Comparison of ENCODE assay signal across 12 mouse cellular contexts in genomic region chr11:74842656-74843434, GRCm38 (mm10). TPM values are rescaled to one million over a fixed set of nuclear protein-coding genes. Genes with fewer than 3 reads are reported as not detected.
A peak's percentile ranks its signal among the peaks of the same experiment; 100 is the strongest.
DNase-seq lines count a peak whose midpoint lies in the region; ATAC-seq and TF ChIP-seq lines count a peak whose summit lies in the region.
"Had no signal": no experiment of that assay in that cellular context is flagged by ENCODE, and none has a peak within 500 bp of the region (broad histone marks: within the 10 kb centered on the region; RNA-seq: fewer than 3 reads in every experiment).

No protein-coding gene starts in this region.

- 90% methylated on average over 22 of the region's 22 CpGs for WGBS in forebrain, embryonic 11.5 days
- 88% methylated on average over 22 of the region's 22 CpGs for WGBS in forebrain, embryonic 16.5 days
- WGBS in heart, postnatal 0 days = 88% methylated on average over 22 of the region's 22 CpGs

- H3K4me2 ChIP-seq in forebrain, embryonic 11.5 days (ENCODE audit: low read depth, low read length, severe bottlenecking) = no peak overlapping the region
- no peak overlapping the region for H3K4me2 ChIP-seq in forebrain, embryonic 16.5 days (ENCODE audit: low read length)
- H3K4me2 ChIP-seq in heart, postnatal 0 days (ENCODE audit: low read depth, low read length) = no peak overlapping the region
- H3K4me2 ChIP-seq: kidney, embryonic 15.5 days; liver, embryonic 15.5 days; midbrain, embryonic 12.5 days had no signal

- no peak overlapping the region for H3K27ac ChIP-seq in forebrain, embryonic 11.5 days (ENCODE audit: low read depth, low read length)
- H3K27ac ChIP-seq in forebrain, embryonic 16.5 days (ENCODE audit: low read length) = no peak overlapping the region
- H3K27ac ChIP-seq in layer of hippocampus, adult 2 months = peak overlapping the region; percentile 83
- peak overlapping the region; percentile 35 for H3K27ac ChIP-seq in heart, postnatal 0 days (ENCODE audit: low read depth)
- H3K27ac ChIP-seq: kidney, embryonic 15.5 days; liver, embryonic 15.5 days; midbrain, embryonic 12.5 days had no signal

- no peaks in the 10 kb centered on the region for H3K9me3 ChIP-seq in forebrain, embryonic 11.5 days (ENCODE audit: control insufficient read depth, low read length)
- no peaks in the 10 kb centered on the region; the same call in 1 of the 2 replicates for H3K9me3 ChIP-seq in forebrain, embryonic 16.5 days (ENCODE audit: control insufficient read depth, low read length)
- H3K9me3 ChIP-seq in heart, postnatal 0 days (replicated peaks; ENCODE audit: control insufficient read depth, low read length) = peaks cover 3% of the 10 kb centered on the region; the same call in 1 of the 2 replicates
- H3K9me3 ChIP-seq: liver, embryonic 15.5 days had no signal

- H3K36me3 ChIP-seq in forebrain, embryonic 11.5 days (ENCODE audit: control insufficient read depth, insufficient read depth, low read length) = no peaks in the 10 kb centered on the region; the same call in 1 of the 2 replicates
- peaks cover 8% of the 10 kb centered on the region; the same call in 1 of the 2 replicates for H3K36me3 ChIP-seq in forebrain, embryonic 16.5 days (ENCODE audit: control insufficient read depth, insufficient read depth)
- H3K36me3 ChIP-seq in heart, postnatal 0 days (replicated peaks; ENCODE audit: control insufficient read depth, insufficient read depth, low read length) = peaks cover 18% of the 10 kb centered on the region

- no peak for TF ChIP-seq EP300 in heart, postnatal 0 days (IDR thresholded peaks at IDR 0.05; ENCODE audit: low read depth)

- no peaks in the 10 kb centered on the region for H3K27me3 ChIP-seq in forebrain, embryonic 11.5 days (ENCODE audit: control insufficient read depth, insufficient read depth, low read length)
- no peaks in the 10 kb centered on the region for H3K27me3 ChIP-seq in forebrain, embryonic 16.5 days (replicated peaks; ENCODE audit: control insufficient read depth, insufficient read depth, low read length)
- H3K27me3 ChIP-seq in heart, postnatal 0 days (ENCODE audit: control insufficient read depth, insufficient read depth, low read length) = no peaks in the 10 kb centered on the region
- H3K27me3 ChIP-seq: kidney, embryonic 15.5 days; liver, embryonic 15.5 days; midbrain, embryonic 12.5 days had no signal

- no peak overlapping the region for H3K9ac ChIP-seq in forebrain, embryonic 11.5 days (ENCODE audit: low read length)
- H3K9ac ChIP-seq in forebrain, embryonic 16.5 days (replicated peaks; ENCODE audit: low read depth, low read length) = no peak overlapping the region
- no peak overlapping the region for H3K9ac ChIP-seq in heart, postnatal 0 days (replicated peaks; ENCODE audit: low read depth, low read length)
- H3K9ac ChIP-seq: kidney, embryonic 15.5 days; liver, embryonic 15.5 days; midbrain, embryonic 12.5 days had no signal

- no peak for ATAC-seq in forebrain, embryonic 11.5 days (replicated peaks; ENCODE audit: low FRiP score)
- no peak for ATAC-seq in forebrain, embryonic 16.5 days
- no peak for ATAC-seq in heart, postnatal 0 days (ENCODE audit: insufficient read depth, low read depth)

- DNase-seq in forebrain, embryonic 11.5 days (ENCODE audit: low spot score) = peak; percentile 49
- no peak for DNase-seq in layer of hippocampus, adult 2 months (ENCODE audit: low spot score in 2 of 2)
- DNase-seq in layer of hippocampus, postnatal 36 days = no peak
- peak; percentile 24 to 43 for DNase-seq in cerebellum, adult 18-20 months
- DNase-seq in heart, postnatal 0 days (ENCODE audit: low spot score) = no peak
- DNase-seq in embryo, embryonic 11 days = no peak
- DNase-seq in c-Kit-positive CD71-positive TER-119-positive erythroid progenitor cells, embryonic 14.5 days (ENCODE audit: low spot score) = no peak
- DNase-seq: gastrocnemius, postnatal 10 days had no signal

- no peak overlapping the region for H3K4me3 ChIP-seq in forebrain, embryonic 11.5 days (ENCODE audit: low read depth, low read length)
- H3K4me3 ChIP-seq in forebrain, embryonic 16.5 days (replicated peaks; ENCODE audit: low read length) = no peak overlapping the region
- H3K4me3 ChIP-seq in layer of hippocampus, adult 2 months = no peak overlapping the region
- H3K4me3 ChIP-seq in heart, postnatal 0 days (ENCODE audit: low read depth, low read length) = no peak overlapping the region
- H3K4me3 ChIP-seq: kidney, embryonic 15.5 days; liver, embryonic 15.5 days; midbrain, embryonic 12.5 days had no signal

- no peak for TF ChIP-seq CTCF in layer of hippocampus, adult 2 months (conservative IDR thresholded peaks at IDR 0.05)
- TF ChIP-seq CTCF in heart, postnatal 0 days (IDR thresholded peaks at IDR 0.05; ENCODE audit: low read depth) = no peak

- no peaks in the 10 kb centered on the region; the same call in 1 of the 2 replicates for H3K4me1 ChIP-seq in forebrain, embryonic 11.5 days (replicated peaks; ENCODE audit: control insufficient read depth, insufficient read depth, low read length)
- peaks cover 11% of the 10 kb centered on the region for H3K4me1 ChIP-seq in forebrain, embryonic 16.5 days (replicated peaks; ENCODE audit: control insufficient read depth, insufficient read depth, low read length)
- H3K4me1 ChIP-seq in heart, postnatal 0 days (ENCODE audit: control insufficient read depth, insufficient read depth) = peaks cover 31% of the 10 kb centered on the region; the same call in 1 of the 2 replicates

RNA-seq across cellular contexts. Expression of gene Mnt, which starts 12.1 kb away (rescaled TPM):
- 5.8 and 6.0 TPM in 2 replicates for polyA plus RNA-seq in forebrain, embryonic 11.5 days (2014; fragmentation: Nextera tagmentation; extraction: Ambion mirVana)
- 8.6 and 9.2 TPM in 2 replicates for polyA plus RNA-seq in forebrain, embryonic 16.5 days (2015; fragmentation: Nextera tagmentation; extraction: Ambion mirVana)
- total RNA-seq in layer of hippocampus, adult 2 months (2021) = 10 to 100 TPM; 31.3 to 32.8 TPM
- 10 to 100 TPM; 28.3 to 30.5 TPM for total RNA-seq in layer of hippocampus, postnatal 36 days (2021)
- total RNA-seq in heart, postnatal 0 days (2014; rRNA removed; ENCODE audit: low replicate concordance) = 9.0 TPM in 2 replicates
- 1.8 and 2.3 TPM in 2 replicates for polyA plus RNA-seq in heart, postnatal 0 days (2015; fragmentation: Nextera tagmentation; extraction: Ambion mirVana)

RNA-seq across cellular contexts. Expression of gene Sgsm2, which starts 54.0 kb away (rescaled TPM):
- 8.6 and 9.2 TPM in 2 replicates for polyA plus RNA-seq in forebrain, embryonic 11.5 days (2014; fragmentation: Nextera tagmentation; extraction: Ambion mirVana)
- polyA plus RNA-seq in forebrain, embryonic 16.5 days (2015; fragmentation: Nextera tagmentation; extraction: Ambion mirVana) = 13.1 and 18.2 TPM in 2 replicates
- total RNA-seq in layer of hippocampus, adult 2 months (2021) = 10 to 100 TPM; 91.7 to 99.3 TPM
- 10 to 100 TPM; 88.1 to 89.4 TPM for total RNA-seq in layer of hippocampus, postnatal 36 days (2021)
- 9.2 and 11.7 TPM in 2 replicates for total RNA-seq in heart, postnatal 0 days (2014; rRNA removed; ENCODE audit: low replicate concordance)
- polyA plus RNA-seq in heart, postnatal 0 days (2015; fragmentation: Nextera tagmentation; extraction: Ambion mirVana) = 2.3 and 2.5 TPM in 2 replicates

RNA-seq across cellular contexts. Expression of gene Tsr1, which starts 55.0 kb away (rescaled TPM):
- polyA plus RNA-seq in forebrain, embryonic 11.5 days (2014; fragmentation: Nextera tagmentation; extraction: Ambion mirVana) = 54.0 and 57.4 TPM in 2 replicates
- 38.0 and 41.5 TPM in 2 replicates for polyA plus RNA-seq in forebrain, embryonic 16.5 days (2015; fragmentation: Nextera tagmentation; extraction: Ambion mirVana)
- total RNA-seq in layer of hippocampus, adult 2 months (2021) = 10 to 100 TPM; 32.0 to 36.8 TPM
- 10 to 100 TPM; 33.3 to 34.4 TPM for total RNA-seq in layer of hippocampus, postnatal 36 days (2021)
- 17.5 and 20.9 TPM in 2 replicates for total RNA-seq in heart, postnatal 0 days (2014; rRNA removed; ENCODE audit: low replicate concordance)
- polyA plus RNA-seq in heart, postnatal 0 days (2015; fragmentation: Nextera tagmentation; extraction: Ambion mirVana) = 11.2 and 13.3 TPM in 2 replicates

Comparison
In these comparisons a context has a peak if more than half of its experiments do, and no peak if none do; other contexts are left out.
1. DNase-seq: peak in forebrain, embryonic 11.5 days (single experiment) and cerebellum, adult 18-20 months (2 of 2); none in layer of hippocampus, adult 2 months (0 of 2), layer of hippocampus, postnatal 36 days (0 of 2), heart, postnatal 0 days (single experiment), embryo, embryonic 11 days (single experiment) and c-Kit-positive CD71-positive TER-119-positive erythroid progenitor cells, embryonic 14.5 days (single experiment).
2. H3K27ac ChIP-seq: peak in layer of hippocampus, adult 2 months (single experiment) and heart, postnatal 0 days (single experiment); none in forebrain, embryonic 11.5 days (single experiment) and forebrain, embryonic 16.5 days (single experiment).